Mouse (Mus musculus): Measurements from ENCODE around the gene Apoc1. TPM values are rescaled to one million over a fixed set of nuclear protein-coding genes. Genes with fewer than 3 reads are reported as not detected.
A peak's percentile ranks its signal among the peaks of the same experiment; 100 is the strongest.

Apoc1 gene
- total and polyA plus RNA-seq, 3 experiments: 0.35 TPM; not detected in 2

DNA sequence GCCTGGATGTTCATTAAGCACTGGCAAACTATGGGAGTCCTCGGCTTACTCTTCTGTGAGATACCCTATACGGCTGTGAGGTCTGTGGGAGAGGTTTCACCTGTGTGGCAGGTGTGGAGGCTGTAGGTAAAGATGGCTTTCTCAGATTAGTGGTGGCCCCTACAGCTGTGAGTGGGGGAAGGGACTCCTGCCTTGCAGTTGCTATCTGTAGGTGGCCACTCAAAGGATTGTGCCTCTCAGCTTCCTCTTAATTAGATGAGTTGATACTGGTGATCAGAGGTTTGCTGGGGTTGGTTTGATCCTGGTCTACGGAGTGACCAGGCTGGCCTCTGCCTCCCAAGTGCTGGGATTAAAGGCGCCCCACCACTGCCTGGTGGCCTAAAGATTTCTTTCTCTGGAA lies 12.0 kb upstream of the Apoc1 start:
- Histone ChIP-seq H3K79me2 (ENCODE audit: control insufficient read depth, insufficient read depth, low read length, poor library complexity) (no peaks in the 10 kb centered on the region; the same call in 1 of the 2 replicates), H3K4me3 (ENCODE audit: control insufficient read depth in 1 of 2, insufficient read depth in 1 of 2, low read depth in 2 of 2, low read length in 2 of 2) (no peak overlapping the region), H3K27me3 (ENCODE audit: control insufficient read depth in 1 of 2, insufficient read depth in 2 of 2, low read length in 2 of 2) (no peaks in the 10 kb centered on the region), H3K27ac (ENCODE audit: control insufficient read depth, low read depth, low read length) (no peak overlapping the region), H3K9ac (ENCODE audit: control insufficient read depth, low read depth, low read length, poor library complexity, severe bottlenecking) (no peak overlapping the region), H3K36me3 (ENCODE audit: control insufficient read depth in 1 of 2, insufficient read depth in 2 of 2, low read length in 2 of 2) (peaks cover 13 to 16% of the 10 kb centered on the region in 2 experiments), H3K4me1 (ENCODE audit: control insufficient read depth in 1 of 2, insufficient read depth in 2 of 2, low read length in 2 of 2) (peaks cover 0 to 22% of the 10 kb centered on the region in 2 experiments; a peak in 2 of 4 replicates), H3K9me3 (replicated peaks; ENCODE audit: insufficient read depth, low read length) (no peaks in the 10 kb centered on the region)
- DNase-seq (ENCODE audit: low read depth, low spot score): no peak
- TF ChIP-seq TBP (IDR thresholded peaks at IDR 0.05; ENCODE audit: low read depth, low read length) (0 out of 2 replicates have a peak, but pooled peaks have one; percentile 19), EP300 (IDR thresholded peaks at IDR 0.05; ENCODE audit: low read depth in 1 of 2, low read length in 2 of 2) (peak; percentile 15 to 53; a peak in 1 of 4 replicates), ETS1 (IDR thresholded peaks at IDR 0.05; ENCODE audit: low read depth, low read length) (0 out of 2 replicates have a peak, but pooled peaks have one; percentile 11), TCF12 (IDR thresholded peaks at IDR 0.05; ENCODE audit: low read depth, low read length) (peak; percentile 63; the same call in 1 of the 2 replicates), RCOR1 (IDR thresholded peaks at IDR 0.05; ENCODE audit: low read depth, low read length) (no peak)

DNA sequence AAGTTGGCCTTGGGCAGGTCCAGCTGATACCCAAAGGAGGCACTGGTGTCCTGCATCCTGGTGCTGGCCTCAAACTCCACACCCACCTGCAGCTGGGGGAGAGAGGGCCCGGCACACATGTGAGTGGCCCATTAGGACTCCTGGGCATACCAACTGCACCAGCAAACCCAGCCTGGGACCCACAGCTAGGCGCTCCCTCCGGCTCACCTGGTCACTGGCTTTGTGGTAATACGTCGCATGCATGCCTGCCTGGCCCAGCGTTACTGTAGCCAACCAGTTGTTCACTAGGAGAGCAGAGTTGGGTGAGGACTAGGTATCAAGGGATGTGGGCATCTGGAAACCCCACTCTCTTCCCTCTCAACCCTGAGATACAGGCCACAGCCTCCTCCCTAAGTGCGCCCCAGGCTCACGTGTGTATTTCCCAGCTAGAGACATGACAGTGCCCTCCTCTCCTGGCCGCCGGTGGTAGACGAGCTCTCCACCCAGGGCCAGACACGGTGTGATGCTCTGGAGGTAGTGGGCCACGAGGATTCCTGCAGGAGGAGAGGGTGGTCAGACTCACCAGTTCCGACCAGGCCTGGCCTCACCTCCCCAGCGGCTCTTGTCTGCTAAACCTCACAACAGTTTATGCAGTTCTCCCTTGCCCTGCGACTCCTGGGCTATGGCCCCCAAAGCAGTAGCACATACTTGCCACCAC lies 10.5 kb upstream of the Apoc1 start:
- Histone ChIP-seq H3K9ac (ENCODE audit: control insufficient read depth, low read depth, low read length, poor library complexity, severe bottlenecking) (no peak overlapping the region), H3K9me3 (replicated peaks; ENCODE audit: insufficient read depth, low read length) (no peaks in the 10 kb centered on the region), H3K36me3 (ENCODE audit: control insufficient read depth in 1 of 2, insufficient read depth in 2 of 2, low read length in 2 of 2) (peaks cover 8 to 22% of the 10 kb centered on the region in 2 experiments), H3K27me3 (ENCODE audit: control insufficient read depth in 1 of 2, insufficient read depth in 2 of 2, low read length in 2 of 2) (no peaks in the 10 kb centered on the region), H3K4me1 (ENCODE audit: control insufficient read depth in 1 of 2, insufficient read depth in 2 of 2, low read length in 2 of 2) (peaks cover 0 to 29% of the 10 kb centered on the region in 2 experiments; a peak in 3 of 4 replicates), H3K27ac (ENCODE audit: control insufficient read depth, low read depth, low read length) (no peak overlapping the region), H3K4me3 (ENCODE audit: control insufficient read depth in 1 of 2, insufficient read depth in 1 of 2, low read depth in 2 of 2, low read length in 2 of 2) (no peak overlapping the region), H3K79me2 (ENCODE audit: control insufficient read depth, insufficient read depth, low read length, poor library complexity) (no peaks in the 10 kb centered on the region)
- TF ChIP-seq ZC3H11A (IDR thresholded peaks at IDR 0.05; ENCODE audit: low read depth, low read length) (no peak), MYC (IDR thresholded peaks at IDR 0.05; ENCODE audit: low read depth, low read length) (no peak), TAL1 (IDR thresholded peaks at IDR 0.05; ENCODE audit: low read length) (no peak), USF2 (IDR thresholded peaks at IDR 0.05; ENCODE audit: borderline replicate concordance in 1 of 2, insufficient read depth in 1 of 2, low read depth in 1 of 2, low read length in 2 of 2) (no peak), HCFC1 (IDR thresholded peaks at IDR 0.05; ENCODE audit: low read depth, low read length) (no peak), TCF12 (IDR thresholded peaks at IDR 0.05; ENCODE audit: low read depth, low read length) (no peak), POLR2AphosphoS2 (IDR thresholded peaks at IDR 0.05; ENCODE audit: low read length) (no peak), ZKSCAN1 (IDR thresholded peaks at IDR 0.05; ENCODE audit: low read depth, low read length) (no peak), MAX (IDR thresholded peaks at IDR 0.05; ENCODE audit: low read length) (no peak), JUND (IDR thresholded peaks at IDR 0.05; ENCODE audit: low read depth, low read length) (no peak), CHD2 (IDR thresholded peaks at IDR 0.05; ENCODE audit: low read length) (no peak), SIN3A (IDR thresholded peaks at IDR 0.05; ENCODE audit: low read length) (no peak), RAD21 (IDR thresholded peaks at IDR 0.05; ENCODE audit: low read depth, low read length) (no peak), NELFE (IDR thresholded peaks at IDR 0.05; ENCODE audit: low read depth, low read length) (no peak), ETS1 (IDR thresholded peaks at IDR 0.05; ENCODE audit: low read depth, low read length) (no peak), MYB (IDR thresholded peaks at IDR 0.05; ENCODE audit: low read depth, low read length) (no peak), MEF2A (IDR thresholded peaks at IDR 0.05; ENCODE audit: extremely low read depth, insufficient replicate concordance, low read depth, low read length, poor library complexity, severe bottlenecking) (no peak), UBTF (IDR thresholded peaks at IDR 0.05; ENCODE audit: borderline replicate concordance, insufficient read depth, low read depth, low read length) (no peak), MXI1 (IDR thresholded peaks at IDR 0.05; ENCODE audit: low read depth, low read length) (no peak)
- no peak for DNase-seq (ENCODE audit: low read depth, low spot score)
